Mouse (Mus musculus): ENCODE results near the gene Akap11. TPM values are rescaled to one million over a fixed set of nuclear protein-coding genes. Genes with fewer than 3 reads are reported as not detected.

The Akap11 gene
- total and polyA plus RNA-seq, 3 experiments = 10.9 to 17.5 (median 12.0) TPM

DNA sequence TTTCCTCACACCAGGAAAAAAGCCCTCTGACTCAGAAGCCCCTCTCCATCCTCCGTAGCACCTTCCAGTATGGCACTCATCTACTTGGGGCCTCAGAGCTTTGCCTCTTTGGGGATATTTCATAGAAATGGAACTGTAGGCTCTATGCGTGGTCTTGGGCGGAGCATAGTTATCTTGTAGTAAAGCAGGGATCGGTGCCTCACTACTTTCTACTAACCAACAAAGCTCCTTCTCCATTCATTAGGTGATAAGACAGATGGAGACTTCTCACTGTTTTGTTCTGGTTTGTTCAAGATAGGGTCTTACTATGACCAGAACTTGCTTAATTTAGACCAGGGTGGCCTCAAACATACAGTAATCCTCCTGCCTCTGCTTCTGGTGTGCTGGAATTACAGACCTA, 39.9 kb downstream of the Akap11 start:
- H3K4me2 ChIP-seq (ENCODE audit: insufficient read depth, low read depth, poor library complexity, severe bottlenecking) = no peak overlapping the region
- in situ Hi-C loops (cut with MboI; ENCODE audit: low pct_ligation_motif_present, low pct_unique_long_range_greater_than_20kb, low sequenced_read_pairs) (no loop called here), dilution Hi-C loops (cut with MboI; ENCODE audit: extremely low pct_ligation_motif_present, extremely low pct_unique_long_range_greater_than_20kb, low sequenced_read_pairs) (no loop called here)
- no peaks in the 10 kb centered on the region for H3K9me3 ChIP-seq (replicated peaks; ENCODE audit: low read length)
- no peak overlapping the region for H3K4me3 ChIP-seq (replicated peaks in 1 of 3; ENCODE audit: low read depth in 2 of 3, low read length in 2 of 3, poor library complexity in 1 of 3)
- TF ChIP-seq UBTF (IDR thresholded peaks at IDR 0.05; ENCODE audit: low read depth, low read length) (no peak), POLR2AphosphoS2 (IDR thresholded peaks at IDR 0.05; ENCODE audit: low read depth, low read length) (no peak), CHD2 (IDR thresholded peaks at IDR 0.05; ENCODE audit: low read length) (no peak), KAT2A (IDR thresholded peaks at IDR 0.05; ENCODE audit: insufficient replicate concordance, low read length) (no peak), RAD21 (IDR thresholded peaks at IDR 0.05; ENCODE audit: low read depth, low read length) (no peak), MAZ (IDR thresholded peaks at IDR 0.05; ENCODE audit: low read depth, low read length) (no peak), HCFC1 (IDR thresholded peaks at IDR 0.05; ENCODE audit: low read depth, low read length) (no peak), BHLHE40 (IDR thresholded peaks at IDR 0.05; ENCODE audit: low read depth, low read length) (no peak), NELFE (IDR thresholded peaks at IDR 0.05; ENCODE audit: low read depth, low read length) (no peak), JUND (conservative IDR thresholded peaks at IDR 0.05; ENCODE audit: low read depth, low read length) (no peak), ZMIZ1 (IDR thresholded peaks at IDR 0.05; ENCODE audit: low read depth, low read length) (no peak), ZNF384 (IDR thresholded peaks at IDR 0.05; ENCODE audit: low read depth, low read length) (no peak), JUN (IDR thresholded peaks at IDR 0.05; ENCODE audit: insufficient read depth, low read depth, low read length) (no peak), ELF1 (IDR thresholded peaks at IDR 0.05; ENCODE audit: low read depth, low read length) (no peak), MAX (IDR thresholded peaks at IDR 0.05; ENCODE audit: low read length) (no peak), NRF1 (IDR thresholded peaks at IDR 0.05; ENCODE audit: low read depth, low read length) (no peak), TBP (conservative IDR thresholded peaks at IDR 0.05; ENCODE audit: low read depth, low read length) (no peak)
- DNase-seq (ENCODE audit: extremely low read depth) = no peak
- no peak overlapping the region for H3K27ac ChIP-seq (ENCODE audit: insufficient read depth, low read depth)
- H3K27me3 ChIP-seq (replicated peaks) = no peaks in the 10 kb centered on the region
- H3K9ac ChIP-seq (ENCODE audit: insufficient read depth, low read depth) = no peak overlapping the region
- H3K4me1 ChIP-seq (ENCODE audit: control insufficient read depth in 1 of 2, insufficient read depth in 2 of 2) = peaks cover 2 to 10% of the 10 kb centered on the region in 2 experiments; a peak in 3 of 4 replicates
- no peaks in the 10 kb centered on the region for H3K79me2 ChIP-seq (replicated peaks; ENCODE audit: control insufficient read depth, extremely low read depth, insufficient read depth, poor library complexity, severe bottlenecking)
- H3K36me3 ChIP-seq (replicated peaks in 1 of 2; ENCODE audit: control insufficient read depth in 1 of 2, insufficient read depth in 1 of 2, low read length in 1 of 2) = peaks cover 0 to 32% of the 10 kb centered on the region in 2 experiments

DNA sequence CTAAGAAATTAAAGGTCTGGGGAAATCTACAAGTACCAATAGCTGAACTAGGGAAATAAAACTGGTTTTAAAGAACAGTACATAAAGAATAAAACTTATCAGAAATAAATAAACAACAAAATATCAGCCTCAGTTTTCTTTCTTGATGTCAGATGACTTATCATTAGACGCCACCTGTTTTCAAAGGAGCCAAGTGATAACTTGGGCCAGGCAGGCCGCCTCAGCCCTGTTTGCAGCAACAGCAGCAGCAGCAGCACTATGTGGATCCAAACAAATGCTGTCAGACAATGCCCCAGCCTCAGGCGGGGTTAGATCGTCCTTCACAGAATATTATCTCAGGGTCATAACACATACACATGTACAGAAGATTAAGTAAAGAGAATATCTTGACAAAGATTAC, 41.4 kb downstream of the Akap11 start:
- Histone ChIP-seq H3K9me3 (replicated peaks; ENCODE audit: low read length) (no peaks in the 10 kb centered on the region), H3K9ac (ENCODE audit: insufficient read depth, low read depth) (no peak overlapping the region), H3K4me1 (ENCODE audit: control insufficient read depth in 1 of 2, insufficient read depth in 2 of 2) (peaks cover 0 to 6% of the 10 kb centered on the region in 2 experiments; a peak in 1 of 4 replicates), H3K27ac (ENCODE audit: insufficient read depth, low read depth) (no peak overlapping the region), H3K79me2 (replicated peaks; ENCODE audit: control insufficient read depth, extremely low read depth, insufficient read depth, poor library complexity, severe bottlenecking) (no peaks in the 10 kb centered on the region), H3K36me3 (replicated peaks in 1 of 2; ENCODE audit: control insufficient read depth in 1 of 2, insufficient read depth in 1 of 2, low read length in 1 of 2) (peaks cover 0 to 31% of the 10 kb centered on the region in 2 experiments), H3K27me3 (replicated peaks) (no peaks in the 10 kb centered on the region), H3K4me2 (ENCODE audit: insufficient read depth, low read depth, poor library complexity, severe bottlenecking) (no peak overlapping the region), H3K4me3 (replicated peaks in 1 of 3; ENCODE audit: low read depth in 2 of 3, low read length in 2 of 3, poor library complexity in 1 of 3) (no peak overlapping the region)
- DNase-seq (ENCODE audit: extremely low read depth) = no peak
- no peak for TF ChIP-seq UBTF (IDR thresholded peaks at IDR 0.05; ENCODE audit: low read depth, low read length)
- TF ChIP-seq CHD2 (IDR thresholded peaks at IDR 0.05; ENCODE audit: low read length) = no peak
- TF ChIP-seq NRF1 (IDR thresholded peaks at IDR 0.05; ENCODE audit: low read depth, low read length) = no peak
- TF ChIP-seq HCFC1 (IDR thresholded peaks at IDR 0.05; ENCODE audit: low read depth, low read length) = no peak
- in situ Hi-C loops (cut with MboI; ENCODE audit: low pct_ligation_motif_present, low pct_unique_long_range_greater_than_20kb, low sequenced_read_pairs) = no loop called here
- dilution Hi-C loops (cut with MboI; ENCODE audit: extremely low pct_ligation_motif_present, extremely low pct_unique_long_range_greater_than_20kb, low sequenced_read_pairs) = no loop called here
